Mouse (Mus musculus) B cell, adult (primary cell): ENCODE measurements around the gene Cdh10. TPM values are rescaled to one million over a fixed set of nuclear protein-coding genes. Genes with fewer than 3 reads are reported as not detected.

Source experiments
- total RNA-seq: library from RNA; stranded (reverse); gene quantifications from 4 replicates; pipeline ENCODE4 v1.2.4, GENCODE M21; 2023; ENCODE audit not compliant: inconsistent age

Gene Cdh10
- total RNA-seq: not detected in 4 replicates

DNA sequence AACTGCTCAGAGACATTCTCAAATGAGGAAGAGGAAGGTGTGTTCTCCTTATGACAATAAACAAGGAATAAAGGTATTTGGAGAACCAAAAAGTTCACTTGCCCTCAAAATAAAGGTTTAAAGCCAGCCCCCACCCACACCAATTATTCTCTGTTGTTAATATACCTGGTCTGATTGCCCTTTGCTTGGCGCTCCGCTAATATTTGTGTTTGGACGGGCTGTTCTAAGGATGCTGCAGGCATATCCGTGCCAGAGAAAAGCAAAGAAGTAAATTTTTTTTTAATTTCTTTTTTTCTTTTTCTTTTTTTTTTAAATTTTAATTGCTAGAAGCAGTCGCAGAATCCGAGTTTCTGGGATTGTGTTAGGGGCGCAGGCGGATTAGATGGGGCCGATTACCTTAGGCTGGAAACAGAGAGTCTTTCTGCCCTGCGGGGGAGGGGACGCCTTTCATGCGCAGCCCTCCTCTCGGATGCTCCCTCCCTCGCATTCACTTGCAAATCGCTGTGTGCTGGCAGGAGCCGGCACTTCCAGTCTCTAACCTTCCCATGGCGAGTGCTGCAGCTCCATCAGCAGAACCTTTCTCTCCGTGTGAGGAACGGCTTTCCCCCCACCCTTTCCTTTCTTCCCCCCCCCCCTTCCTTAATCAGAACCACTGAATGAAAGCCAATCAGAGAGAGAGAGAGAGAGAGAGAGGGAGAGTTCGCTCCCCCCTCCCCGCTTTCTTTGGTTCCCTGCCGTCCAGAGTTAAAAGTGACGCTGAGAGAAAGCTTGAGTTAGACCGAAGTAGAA, at the start of gene Cdh10:
Cdh10 (plus strand) TSS at position 763 of the 789 bp plus-strand sequence.

